Mouse (Mus musculus) brain, embryonic 14.5 days (tissue): ENCODE results near the gene Igfals. TPM values are rescaled to one million over a fixed set of nuclear protein-coding genes. Genes with fewer than 3 reads are reported as not detected.

ENCODE experiments used
- DNase-seq: peaks from one replicate; pipeline ENCODE4 v3.0.0-alpha.2; 2011; ENCODE audit warnings: low read depth
- CTCF ChIP-seq: fragments of 200-500 bp; IDR thresholded peaks from 2 replicates; pipeline ENCODE4 v1.5.1; 2012; ENCODE audit warnings: inconsistent platforms, mild to moderate bottlenecking, moderate library complexity, borderline replicate concordance; ENCODE audit not compliant: insufficient read depth, insufficient read length; ENCODE audit errors: extremely low read depth
- POLR2A ChIP-seq: fragments of 200-500 bp; IDR thresholded peaks from 2 replicates; pipeline ENCODE4 v1.6.1; 2012; ENCODE audit warnings: mild to moderate bottlenecking, inconsistent platforms, borderline replicate concordance; ENCODE audit not compliant: poor library complexity, insufficient read depth, insufficient read length, severe bottlenecking; ENCODE audit errors: extremely low read depth
- polyA plus RNA-seq: library from polyadenylated mRNA; depleted of rRNA; stranded (reverse); fragments of >200 nt; gene quantifications from 2 replicates; pipeline ENCODE4 v1.2.3, GENCODE M21; 2012

Igfals gene
- polyA plus RNA-seq, 1 experiment: not detected

DNA sequence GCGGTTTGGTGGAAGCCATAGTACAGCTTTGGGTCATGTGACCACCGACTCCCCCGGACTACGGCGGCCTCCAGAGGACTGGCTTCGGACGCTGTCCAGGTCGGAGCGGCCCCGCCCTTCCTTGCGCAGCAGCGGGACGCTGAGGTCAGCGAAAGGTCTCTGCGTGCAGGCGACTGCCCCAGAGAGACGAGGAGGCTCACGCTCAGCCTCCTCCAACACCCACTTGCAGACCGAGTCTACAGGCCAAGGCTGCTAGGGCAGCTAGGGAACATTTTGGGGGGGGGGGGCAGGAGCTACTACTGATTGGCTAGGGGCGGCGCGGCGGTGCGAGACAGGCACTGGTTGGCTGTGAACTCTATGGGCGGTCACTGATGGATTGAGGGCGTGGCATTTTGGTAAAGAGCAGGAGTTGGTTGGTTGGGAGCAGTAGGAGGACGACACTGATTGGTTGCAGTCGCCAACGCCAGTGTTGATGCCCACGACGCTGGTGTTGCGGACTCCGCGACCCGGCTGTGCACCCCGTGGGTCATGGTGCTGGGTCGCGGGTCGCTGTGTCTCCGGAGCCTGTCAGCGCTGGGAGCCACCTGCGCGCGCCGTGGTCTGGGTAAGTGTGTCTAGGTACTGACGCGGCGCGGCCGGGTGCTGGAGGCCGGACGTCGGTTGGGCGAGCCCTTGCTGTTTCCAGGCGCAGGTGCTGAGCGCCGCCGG lies 15.6 kb upstream of the Igfals start, which contains the start of gene Fahd1:
Fahd1 (minus strand) TSS at position 300 of the 708 bp plus-strand sequence.
- TF ChIP-seq CTCF: no peak
- TF ChIP-seq POLR2A: peak; percentile 42; the same call in 1 of the 2 replicates
- peak; percentile 99 for DNase-seq

DNA sequence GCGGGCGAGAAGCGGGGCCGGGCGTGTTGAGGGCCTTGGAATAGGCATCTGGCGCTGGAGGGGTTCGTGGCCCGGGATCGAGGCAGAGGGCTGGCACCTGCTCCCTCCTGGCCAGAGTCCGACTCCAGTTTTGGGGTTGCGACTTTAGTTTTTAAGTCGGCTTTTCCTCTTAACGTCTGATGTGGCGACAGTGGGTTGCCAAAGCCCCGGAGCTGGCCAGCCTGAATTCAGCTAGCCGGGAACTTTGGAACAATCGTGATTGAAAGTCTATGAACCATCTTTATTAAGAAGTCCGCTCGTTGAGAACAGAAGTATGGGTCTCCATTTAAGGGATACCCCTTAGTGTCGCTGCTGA lies 15.0 kb upstream of the Igfals start:
- DNase-seq: no peak
- TF ChIP-seq POLR2A (no peak), CTCF (no peak)

DNA sequence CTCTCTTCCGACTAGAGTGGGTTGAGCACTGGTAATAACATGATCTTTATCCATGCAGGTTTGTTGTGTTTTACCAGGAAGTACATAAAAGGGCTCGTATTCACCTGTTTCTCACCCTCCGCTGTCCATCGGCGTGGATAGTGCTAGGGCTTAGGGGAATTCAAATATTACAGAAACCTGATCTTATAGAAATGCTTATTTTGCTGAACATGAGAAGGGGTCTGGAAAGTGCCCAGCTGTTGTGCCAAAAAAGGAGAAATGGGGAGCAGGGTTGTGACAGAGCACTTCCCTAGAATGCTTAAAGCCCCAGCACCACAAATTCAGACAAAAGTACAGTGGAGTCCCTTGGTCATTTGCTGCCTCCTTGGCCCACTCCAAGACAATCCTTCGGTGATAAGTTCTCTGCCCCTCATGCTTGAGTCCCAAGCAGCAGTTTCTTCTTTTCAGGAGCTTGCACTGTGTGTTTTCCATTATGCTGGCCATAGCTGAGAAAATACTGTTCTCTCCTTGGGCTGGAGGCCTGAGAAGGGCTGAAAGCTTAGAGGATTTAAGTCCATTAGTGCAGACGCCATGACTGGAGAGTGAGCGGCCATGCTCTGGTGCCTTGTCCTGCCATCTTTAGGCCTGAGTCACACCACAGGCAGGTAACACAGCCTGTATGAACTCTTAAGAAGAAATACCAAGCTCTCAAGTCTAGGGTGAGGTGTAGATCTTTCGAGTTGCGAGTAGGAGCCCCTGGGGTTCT lies 14.2 kb upstream of the Igfals start:
- DNase-seq: no peak
- TF ChIP-seq CTCF (no peak), POLR2A (no peak)

DNA sequence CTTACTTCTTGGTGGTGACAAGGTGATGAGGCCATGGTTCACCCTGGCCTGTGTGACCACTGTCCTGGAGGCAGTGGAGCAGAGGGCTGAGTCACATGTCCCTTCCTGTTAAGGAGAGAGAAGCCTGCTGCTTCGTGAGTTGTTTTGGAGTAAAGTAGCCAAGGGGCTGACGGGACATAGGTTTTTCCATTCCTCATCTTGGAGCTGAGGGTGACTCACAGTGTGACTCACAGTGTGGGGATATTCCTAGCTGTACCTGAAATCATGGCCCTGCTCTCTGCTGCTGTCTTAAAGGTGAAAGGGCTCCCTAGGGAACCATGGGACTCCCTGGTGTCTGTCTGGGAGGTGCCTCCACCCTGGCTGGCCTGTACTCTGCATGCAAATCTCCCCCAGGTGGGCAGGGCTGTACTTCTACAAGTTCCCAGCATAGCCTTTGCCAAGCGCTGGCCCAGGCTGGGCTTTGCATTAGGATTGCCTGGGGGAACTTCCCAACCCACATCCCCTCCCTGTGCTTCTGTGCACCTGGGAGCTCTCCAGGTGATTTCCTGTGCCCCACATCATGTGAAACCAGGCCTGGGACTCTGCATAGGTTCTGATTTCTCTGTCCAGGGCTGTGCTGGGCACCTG lies 9.8 kb upstream of the Igfals start:
- TF ChIP-seq CTCF (no peak), POLR2A (no peak)
- DNase-seq: no peak

DNA sequence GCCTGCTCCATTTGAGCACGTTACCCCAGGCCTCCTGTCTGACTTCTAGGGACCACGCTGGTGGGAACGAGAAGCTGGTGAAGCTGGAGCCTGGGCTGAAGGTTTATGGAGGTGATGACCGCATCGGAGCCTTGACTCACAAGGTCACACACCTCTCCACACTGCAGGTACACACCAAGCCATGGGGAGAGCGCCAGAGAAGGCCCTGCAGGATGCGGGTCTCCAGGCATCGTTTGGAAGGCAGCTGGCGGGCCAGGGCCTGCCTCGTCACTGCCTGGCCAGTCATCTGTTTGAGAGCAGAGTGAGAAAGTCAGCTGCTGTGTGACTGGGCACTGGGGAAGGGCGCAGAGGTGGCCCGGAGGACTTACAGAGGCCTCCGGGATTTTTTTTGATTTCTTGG lies 9.2 kb upstream of the Igfals start:
- TF ChIP-seq CTCF (no peak), POLR2A (no peak)
- DNase-seq: no peak

DNA sequence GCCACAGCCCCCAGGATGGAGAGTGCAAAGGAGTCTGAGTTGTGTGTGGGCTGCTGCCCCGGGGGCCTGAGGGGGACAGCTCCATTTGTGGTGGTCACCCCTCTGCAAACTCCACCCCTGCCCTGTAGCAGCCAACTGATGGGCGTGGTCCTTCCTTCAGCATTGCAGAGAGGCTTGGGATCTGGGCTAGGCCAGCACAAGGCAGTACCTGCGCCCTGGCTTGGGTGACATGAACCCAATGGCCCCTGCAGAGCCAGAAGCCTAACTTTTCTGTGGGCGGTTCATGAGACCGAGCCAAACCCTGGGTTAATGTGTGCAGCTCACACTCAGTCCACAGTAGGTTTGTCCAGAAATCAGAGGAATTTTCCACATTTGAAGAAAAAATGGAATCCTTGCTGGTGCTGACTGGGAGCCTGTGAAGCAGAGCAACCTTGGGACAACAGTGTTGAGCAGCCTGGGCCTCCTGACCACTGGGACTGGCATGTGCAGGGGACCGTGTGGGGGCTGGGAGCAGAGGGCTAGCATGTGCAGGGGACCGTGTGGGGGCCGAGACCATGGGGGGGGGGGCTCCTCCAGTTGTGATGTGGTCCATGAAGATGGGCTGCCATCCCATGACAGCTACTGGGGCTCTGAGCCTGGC lies 7.8 kb upstream of the Igfals start:
- no peak for DNase-seq
- no peak for TF ChIP-seq POLR2A
- TF ChIP-seq CTCF: no peak

DNA sequence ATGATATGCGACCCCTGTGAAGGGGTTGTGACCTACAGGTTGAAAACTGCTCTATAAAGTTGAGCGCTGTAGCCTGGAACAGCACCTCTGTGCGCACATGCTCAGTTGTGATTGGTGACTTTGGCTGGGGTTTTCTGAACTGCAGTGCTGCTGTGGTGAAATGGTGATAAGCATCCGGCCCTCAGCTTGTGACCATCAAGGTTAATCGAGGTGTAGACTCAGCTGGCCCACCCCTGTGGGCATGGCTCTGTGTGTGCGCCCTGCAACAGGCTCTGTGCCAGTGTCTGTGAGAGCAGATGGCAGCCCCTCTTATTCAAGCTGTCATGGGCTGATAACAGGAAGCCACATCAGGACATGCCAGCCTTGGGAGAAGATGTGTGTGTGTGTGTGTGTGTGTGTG lies 6.8 kb upstream of the Igfals start:
- DNase-seq: peak; percentile 54

DNA sequence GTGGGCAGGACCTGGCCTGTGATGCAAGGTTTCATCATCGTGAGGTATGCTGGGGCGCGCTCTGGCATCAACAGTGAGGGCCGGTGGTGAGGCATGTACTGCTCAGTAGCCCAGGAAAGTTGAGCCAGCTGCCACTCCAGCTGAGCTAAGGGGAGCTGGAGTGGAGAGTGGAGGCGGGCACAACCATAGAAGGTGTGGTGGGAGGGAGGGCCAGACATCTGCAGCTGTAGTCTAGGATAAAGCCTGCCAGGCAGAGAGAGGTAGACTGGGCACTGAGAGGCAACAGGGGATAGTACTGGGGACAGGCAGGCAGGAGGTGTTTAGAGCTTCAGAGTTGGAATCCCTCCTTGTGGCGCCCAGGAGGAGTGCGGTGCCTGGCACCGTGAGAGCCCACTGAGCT lies 5.7 kb upstream of the Igfals start:
- no peak for DNase-seq
- TF ChIP-seq CTCF (no peak), POLR2A (no peak)

More for the DNA sequence above, 6.8 kb upstream of the Igfals start:
- TF ChIP-seq CTCF: no peak
- TF ChIP-seq POLR2A: no peak

DNA sequence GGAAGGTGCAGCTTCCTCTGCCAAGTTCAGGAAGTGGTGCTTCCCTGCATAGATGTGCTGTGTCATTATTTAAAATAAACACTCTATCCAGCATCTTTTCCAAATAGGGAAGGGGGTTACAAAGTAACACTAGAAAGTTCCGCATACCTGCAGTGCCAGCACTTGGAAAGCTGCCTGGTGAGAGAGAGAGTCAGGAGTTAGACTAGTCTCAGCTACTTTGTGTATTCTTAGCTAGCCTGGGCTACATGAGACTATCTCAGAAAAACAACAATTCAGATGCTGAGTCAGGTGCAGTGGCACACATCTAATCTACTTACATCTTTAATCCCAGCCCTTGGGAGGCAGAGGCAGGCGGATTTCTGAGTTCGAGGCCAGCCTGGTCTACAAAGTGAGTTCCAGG lies 4.0 kb upstream of the Igfals start:
- no peak for DNase-seq
- TF ChIP-seq CTCF: no peak
- TF ChIP-seq POLR2A: no peak

- no peak for TF ChIP-seq POLR2A
- TF ChIP-seq CTCF: no peak
- no peak for DNase-seq
Measured at GRCm38 (mm10) chr17:24867914-24868313, 2.1 kb downstream of the Igfals start.
